Mouse (Mus musculus) adipose tissue, adult 10 weeks (tissue): Measurements from ENCODE around the gene Pramel3. TPM values are rescaled to one million over a fixed set of nuclear protein-coding genes. Genes with fewer than 3 reads are reported as not detected.

Experiments
- polyA plus RNA-seq: library from polyadenylated mRNA; stranded (reverse); fragments of 350-450 nt; fragmentation: Illumina TruSeq; extraction: RNeasy Lipid Tissue Mini Kit (QIAGEN cat#74804); gene quantifications from one replicate; pipeline ENCODE4 v1.2.3, GENCODE M21; 2014; ENCODE audit warnings: low read depth, low replicate concordance

Pramel3 gene
- polyA plus RNA-seq: 0.10 TPM

DNA sequence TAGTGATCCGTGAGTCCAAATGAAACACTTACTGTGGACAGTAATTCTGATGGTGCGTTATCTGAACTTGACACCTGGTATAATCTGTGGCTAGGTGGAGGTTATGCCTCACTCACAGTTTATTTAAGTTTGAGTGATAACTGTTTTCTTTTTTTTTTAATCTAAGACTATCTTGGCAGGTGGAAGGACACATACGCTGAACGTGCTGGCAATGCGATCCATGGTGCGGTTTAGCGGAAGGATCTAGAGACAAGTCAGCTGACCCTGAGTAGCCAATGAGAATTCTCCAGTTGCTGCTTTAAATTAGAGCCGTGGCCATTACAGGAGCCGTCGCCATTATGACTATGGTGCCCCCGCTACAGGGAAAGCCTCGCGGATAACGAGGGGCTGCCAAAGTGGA, at the start of gene Pramel3:
Pramel3 (plus strand) TSS at position 301 of the 400 bp plus-strand sequence.

Other genes with a start within 250 kb of the Pramel3 start
- gene Gm15023, start 124.7 kb upstream of the Pramel3 start, polyA plus RNA-seq: 0.35 TPM
- gene Tceal6, start 91.6 kb upstream of the Pramel3 start, polyA plus RNA-seq: 1.1 TPM
- gene Gm5128, start 71.0 kb downstream of the Pramel3 start, polyA plus RNA-seq: not detected
- gene Gm7903, start 131.5 kb downstream of the Pramel3 start, polyA plus RNA-seq: 0.17 TPM
- gene AV320801, start 192.3 kb downstream of the Pramel3 start, polyA plus RNA-seq: not detected